Mouse (Mus musculus): Measurements from ENCODE around the gene Btbd35f20. TPM values are rescaled to one million over a fixed set of nuclear protein-coding genes. Genes with fewer than 3 reads are reported as not detected.

The Btbd35f20 gene
- total RNA-seq (2023; ENCODE audit: inconsistent age), result not detected in 4 replicates

DNA sequence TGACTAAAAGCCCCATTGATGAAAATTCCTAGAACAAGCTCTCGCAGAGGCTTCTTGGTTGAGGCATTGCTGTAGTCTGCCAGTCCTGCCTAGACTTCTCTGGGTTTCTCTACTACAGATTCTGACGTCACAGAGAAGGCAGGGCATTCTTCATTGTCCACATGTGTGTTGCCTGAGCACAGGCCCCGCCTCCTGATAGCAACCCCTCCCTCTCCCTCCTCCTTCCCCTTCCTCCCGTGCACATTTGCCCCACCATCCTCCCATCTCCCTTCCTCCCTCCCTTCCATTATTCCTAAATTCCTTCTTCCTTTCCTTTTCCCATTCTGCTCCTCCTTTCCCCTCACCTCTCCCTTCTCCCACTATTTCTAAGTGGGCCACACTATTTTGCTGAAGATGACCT, at the start of gene Btbd35f20:
TSS of gene Btbd35f20 (minus strand) at position 101 of the 400 bp plus-strand sequence.

Other genes with a start within 250 kb of the Btbd35f20 start
- gene Btbd35f28, start 94.7 kb downstream of the Btbd35f20 start, total RNA-seq (2023; ENCODE audit: inconsistent age), result not detected in 4 replicates
- gene Btbd35f17, start 79.4 kb upstream of the Btbd35f20 start, total RNA-seq (2023; ENCODE audit: inconsistent age), result not detected in 4 replicates